Mouse (Mus musculus) kidney, postnatal 36 days (tissue): ENCODE measurements around the gene Pik3ip1.

ENCODE experiments used
- DNase-seq, 2 experiments: peaks; one replicate each; pipeline ENCODE4 v3.0.0; 2021 to 2022; ENCODE audit warnings: mixed read lengths in 2 of 2

The Pik3ip1 gene

DNA sequence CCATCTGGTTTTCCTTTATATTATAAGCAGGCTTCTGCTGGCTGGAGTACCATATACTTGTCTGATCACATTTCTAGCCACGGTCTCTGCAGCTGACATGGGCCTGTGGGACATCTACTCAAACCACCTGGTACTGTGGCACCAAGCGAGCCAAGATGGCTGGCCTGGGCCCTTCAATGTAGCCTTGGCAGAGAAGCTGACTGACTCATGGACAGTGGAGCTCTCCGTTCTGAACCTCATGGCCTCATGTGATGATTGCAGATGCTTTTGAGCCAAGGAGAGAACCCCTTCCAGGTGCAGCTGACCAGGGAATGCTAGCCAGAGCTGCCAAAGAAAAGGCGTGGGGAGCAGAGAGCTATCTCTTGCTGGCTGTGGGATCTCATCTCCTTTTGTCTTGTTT lies 24.4 kb upstream of the Pik3ip1 start:
- no peak for DNase-seq

DNA sequence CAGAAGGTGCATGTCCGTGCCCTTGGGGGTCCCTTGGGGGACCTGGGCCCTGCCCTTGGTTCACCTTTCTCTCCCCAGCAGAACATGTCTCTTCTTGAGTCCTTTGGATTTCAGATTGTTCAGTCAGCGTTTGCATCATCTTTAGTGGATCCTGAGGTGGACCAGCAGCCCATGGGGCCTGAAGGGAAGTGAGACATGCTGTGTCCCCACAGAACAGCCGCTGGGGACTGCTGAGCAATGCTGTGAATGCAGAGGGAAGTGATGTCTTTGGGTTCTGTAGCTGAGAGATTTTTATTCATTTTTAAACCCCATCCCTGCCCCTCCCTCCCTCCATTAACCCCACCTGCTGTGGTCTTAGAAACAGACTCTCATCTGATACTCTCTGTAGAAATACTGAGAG lies 22.3 kb upstream of the Pik3ip1 start:
- DNase-seq, result no peak

DNA sequence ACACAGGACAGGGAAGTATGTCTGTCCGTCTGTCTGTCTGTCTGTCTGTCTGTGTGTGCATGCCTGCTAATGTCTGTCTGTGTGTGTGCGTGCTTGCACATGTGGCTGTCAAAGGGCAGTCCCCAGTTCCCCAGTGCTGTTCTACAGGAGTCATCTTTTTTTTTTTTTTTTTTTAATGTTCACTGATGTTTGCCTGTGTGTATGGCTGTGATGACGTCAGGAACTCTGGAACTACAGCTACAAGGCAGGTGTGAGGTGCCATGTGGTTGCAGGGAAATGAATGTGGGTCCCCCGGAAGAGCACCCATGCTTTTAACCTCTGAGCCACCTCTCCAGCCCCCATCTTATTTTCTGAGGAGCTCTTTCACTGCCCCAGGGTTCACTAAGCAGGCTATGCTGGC lies 20.3 kb upstream of the Pik3ip1 start:
- DNase-seq, result no peak

DNA sequence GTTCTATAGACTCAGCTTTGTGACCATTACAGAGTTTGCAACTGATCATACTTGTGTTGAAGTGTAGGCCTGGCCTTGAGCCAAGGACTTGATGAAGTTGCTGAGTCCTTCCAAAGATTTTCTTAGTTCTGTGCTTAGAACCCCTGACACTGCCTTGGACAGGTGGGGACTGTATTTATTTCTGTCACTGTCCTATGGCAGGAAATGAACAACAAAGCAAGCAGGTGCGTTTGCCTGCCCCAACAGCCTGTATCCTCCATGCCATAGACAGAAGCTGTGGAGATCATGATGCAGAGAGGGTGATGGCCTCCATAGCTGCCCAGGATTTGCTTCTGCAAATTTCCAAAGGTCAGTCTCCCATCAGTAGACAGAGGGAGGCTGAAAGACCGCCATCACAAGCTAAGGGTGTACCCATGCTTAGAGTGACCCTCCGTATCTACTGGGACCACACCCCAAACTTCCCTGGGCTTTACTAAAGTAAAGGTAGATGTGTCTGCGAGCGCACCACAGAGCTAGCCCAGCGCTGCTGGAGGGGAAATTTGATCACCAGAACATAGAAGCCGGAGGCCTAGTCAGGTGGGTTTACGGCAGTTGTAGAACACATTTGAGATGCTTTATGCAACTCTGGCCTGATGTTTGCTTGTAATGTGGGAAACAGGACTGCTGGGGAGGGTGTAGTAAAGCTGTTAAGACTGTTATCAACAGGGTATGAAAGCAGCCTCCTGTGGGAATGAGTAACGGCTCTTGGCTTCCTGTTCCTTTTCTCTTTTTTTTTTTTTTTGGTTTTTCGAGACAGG lies 19.2 kb upstream of the Pik3ip1 start:
- DNase-seq, result no peak

DNA sequence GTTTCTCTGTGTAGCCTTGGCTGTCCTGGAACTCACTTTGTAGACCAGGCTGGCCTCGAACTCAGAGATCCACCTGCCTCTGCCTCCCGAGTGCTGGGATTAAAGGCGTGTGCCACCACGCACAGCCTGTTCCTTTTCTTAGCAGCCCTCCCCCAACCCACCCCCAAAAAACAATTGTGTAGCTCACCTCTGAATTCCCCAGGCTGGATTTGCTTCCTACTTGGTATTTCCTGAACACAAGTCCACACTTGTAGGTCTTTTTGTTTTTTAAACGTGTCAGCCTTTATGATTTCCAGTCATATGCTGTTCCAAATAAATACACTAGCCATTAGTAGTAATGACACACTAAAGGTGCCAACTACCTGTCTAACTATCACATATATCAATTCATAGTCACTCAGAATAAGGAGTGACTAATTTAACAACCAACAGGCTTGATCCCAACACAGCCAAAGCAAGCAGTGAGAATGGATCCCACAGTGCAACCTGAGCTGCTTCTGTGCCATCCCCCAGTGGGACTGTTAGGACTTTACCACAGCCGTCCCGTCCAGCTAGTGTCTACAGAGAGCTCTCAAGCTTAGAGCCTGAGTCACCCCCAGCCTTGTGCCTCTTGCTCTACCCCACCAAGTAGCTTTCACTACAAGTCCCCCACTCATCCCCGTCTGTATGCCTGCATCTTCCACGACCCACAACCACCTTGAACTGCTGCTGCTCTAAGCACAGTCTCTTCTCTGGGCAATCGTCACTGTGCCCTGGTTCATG lies 18.4 kb upstream of the Pik3ip1 start:
- DNase-seq, result no peak

DNA sequence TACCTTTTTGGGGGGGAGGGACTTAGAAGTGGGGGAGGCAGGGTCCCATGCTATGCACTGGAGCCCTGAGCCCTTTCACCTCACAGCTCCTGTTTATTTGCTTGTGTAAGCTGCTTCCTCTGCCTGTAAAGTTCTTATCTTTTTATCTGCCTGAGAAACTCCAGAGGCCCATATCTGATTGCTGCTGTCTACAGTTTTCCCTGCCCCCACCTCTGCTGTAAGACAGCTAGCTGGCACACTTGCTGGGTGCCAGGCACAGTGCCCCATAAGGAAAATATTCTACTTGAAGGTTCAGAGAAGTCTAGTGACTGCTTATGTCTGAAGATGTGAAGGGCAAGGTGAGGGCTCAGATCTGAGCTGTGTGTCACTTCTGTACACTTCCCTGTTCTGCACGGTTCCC lies 16.9 kb upstream of the Pik3ip1 start:
- DNase-seq, result no peak

DNA sequence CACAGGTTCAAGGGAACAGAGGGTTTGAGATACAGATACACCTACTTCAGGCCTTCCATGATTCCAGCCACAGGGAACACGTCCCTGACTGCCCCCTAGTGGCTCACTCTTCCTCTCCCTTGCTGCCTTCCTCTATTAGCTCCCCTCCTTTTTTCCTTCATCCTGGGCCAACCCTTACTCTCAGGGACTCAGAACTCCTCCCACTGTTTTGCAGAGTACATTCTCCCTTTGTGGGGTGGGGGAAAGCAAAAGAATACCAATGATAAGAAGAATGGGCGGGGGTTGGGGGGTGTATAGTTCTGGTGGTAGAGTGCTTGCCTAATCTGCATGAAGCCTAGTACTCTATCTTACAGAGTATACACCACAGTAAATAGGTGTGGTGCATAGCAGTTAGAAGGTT lies 16.1 kb upstream of the Pik3ip1 start:
- DNase-seq, result peak; percentile 69 to 88

DNA sequence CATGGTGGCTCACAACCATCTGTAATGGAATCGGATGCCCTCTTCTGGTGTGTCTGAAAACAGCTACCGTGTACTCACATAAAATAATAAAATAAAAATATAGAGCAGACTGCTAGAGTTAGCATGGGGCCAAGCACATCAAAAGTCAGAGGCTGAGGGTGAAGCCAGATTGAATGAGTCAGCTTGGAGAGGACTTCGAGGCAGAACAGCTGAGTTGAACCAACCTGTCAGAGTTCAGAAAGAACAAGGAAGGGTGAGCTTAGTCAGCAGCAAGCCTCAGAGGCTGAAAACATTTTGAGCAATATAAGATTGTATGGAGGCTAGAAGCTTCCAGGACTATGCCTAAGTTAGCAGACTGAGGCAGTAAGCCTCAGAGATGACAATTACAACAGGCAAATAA lies 11.9 kb upstream of the Pik3ip1 start:
- DNase-seq, result no peak

DNA sequence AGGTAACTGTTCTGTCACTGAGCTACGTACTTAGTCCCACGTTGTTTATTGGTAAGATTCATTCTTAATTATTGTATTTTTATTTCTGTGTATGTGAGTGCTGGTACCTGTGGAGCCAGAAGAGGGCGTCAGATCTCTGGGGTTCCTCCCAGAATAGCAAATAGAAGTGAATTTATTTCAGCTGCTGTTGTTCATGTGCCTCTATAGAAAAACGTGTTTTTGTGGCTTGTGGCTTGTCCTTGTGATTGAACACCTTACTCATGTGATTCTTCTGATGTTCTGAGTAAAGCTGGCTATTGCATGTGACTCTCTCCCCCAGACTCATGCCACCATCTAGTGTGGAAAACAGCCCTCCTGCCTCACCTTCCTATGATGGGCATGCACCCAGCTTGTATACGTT lies 1.9 kb upstream of the Pik3ip1 start:
- no peak for DNase-seq

DNA sequence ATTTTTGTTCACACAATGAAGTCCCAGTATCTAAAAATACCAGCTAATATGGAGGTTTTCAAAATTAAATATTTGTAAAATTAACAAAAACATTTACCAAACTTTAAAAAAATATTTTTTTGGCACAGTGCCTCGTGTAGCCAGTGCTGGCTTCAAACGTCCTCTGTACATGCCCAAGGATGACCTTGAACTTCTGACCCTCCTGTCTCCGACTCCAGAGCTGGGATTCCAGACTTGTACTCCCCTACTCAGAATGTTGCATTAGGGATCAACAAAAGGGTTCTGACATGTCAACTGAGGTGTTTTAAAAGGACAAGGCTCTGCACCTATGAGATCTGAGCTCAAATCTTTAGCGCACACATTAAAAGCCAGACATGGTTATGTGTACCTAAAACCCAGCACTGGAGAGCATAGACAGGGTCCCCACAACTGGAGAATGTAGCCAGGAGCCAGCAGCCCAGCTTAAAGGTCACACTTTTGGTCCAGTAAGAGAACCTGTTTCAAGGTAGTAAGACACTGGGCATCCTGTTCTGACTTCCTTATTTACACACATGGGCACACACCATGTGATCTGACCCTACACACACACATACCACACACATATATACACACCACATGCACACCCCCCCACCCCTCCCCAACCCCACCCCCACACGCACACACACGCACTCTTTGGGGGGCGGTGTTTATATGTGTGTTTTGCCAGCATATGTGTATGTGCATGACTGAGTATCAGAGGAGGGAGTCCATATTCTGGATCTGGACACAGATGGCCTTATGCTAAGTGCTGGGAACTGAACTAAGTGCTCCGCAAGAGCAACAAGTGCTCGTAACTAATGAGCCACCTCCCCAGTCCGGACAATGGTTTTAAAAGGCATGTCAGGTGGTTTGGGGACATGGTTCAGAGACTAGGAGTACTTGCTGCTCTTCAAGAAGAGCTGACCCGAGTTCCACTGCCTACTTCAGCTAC lies 1.1 kb upstream of the Pik3ip1 start:
- DNase-seq, result no peak

DNA sequence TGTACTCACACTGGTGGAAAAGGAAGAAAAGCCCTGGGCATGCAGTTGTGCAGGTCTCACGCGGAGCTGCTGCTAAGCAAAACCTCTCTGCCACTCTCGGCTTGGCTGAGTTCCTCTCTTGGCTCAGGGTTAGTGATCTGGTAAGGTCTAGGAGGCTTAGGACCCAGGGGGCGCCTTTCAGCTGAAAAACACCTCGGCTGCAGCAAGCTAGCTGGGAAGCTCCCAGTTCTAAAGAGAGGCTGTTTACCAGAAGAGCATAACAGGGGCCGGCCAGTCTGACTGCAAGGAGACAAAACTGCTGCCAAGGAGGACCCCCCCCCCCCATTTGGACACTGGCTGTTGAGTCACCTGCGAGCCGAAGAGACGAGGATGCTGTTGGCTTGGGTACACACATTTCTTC lies 365 bp downstream of the Pik3ip1 start:
- peak; percentile 91 for DNase-seq

DNA sequence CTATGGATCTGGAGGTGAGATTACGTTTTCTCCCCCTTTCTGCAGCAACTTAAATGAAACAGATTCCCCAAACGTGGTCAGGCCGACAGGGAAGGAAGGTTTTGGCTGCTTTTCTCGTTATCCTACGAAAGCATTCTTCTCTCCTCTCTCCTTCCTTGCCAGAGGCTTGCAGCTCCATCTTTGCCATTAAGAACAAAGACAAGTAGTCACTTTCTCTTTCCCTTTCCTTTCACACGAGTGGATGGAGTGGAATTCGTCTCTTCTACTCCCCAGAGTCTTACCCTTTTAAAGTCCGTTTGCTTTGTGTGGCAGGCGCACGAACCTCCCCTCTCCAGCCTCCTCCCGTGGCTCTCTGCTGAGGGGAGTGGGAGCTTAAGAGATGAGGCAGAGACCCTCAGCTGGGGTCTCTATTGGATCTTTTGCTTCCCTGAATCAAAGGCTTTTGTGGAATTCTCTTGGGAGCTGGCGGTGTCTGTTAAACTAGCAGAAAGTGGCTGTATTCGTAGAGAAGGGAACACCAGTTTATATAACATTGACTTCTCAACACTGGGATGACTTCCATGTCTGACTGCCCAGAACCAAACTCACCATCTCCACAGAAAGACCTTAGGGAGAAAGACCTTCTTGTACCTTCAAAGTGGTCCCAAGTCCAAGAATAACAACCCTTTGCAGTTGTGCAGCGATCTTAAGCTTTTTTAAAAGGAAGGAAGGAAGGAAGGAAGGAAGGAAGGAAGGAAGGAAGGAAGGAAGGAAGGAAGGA lies 970 bp downstream of the Pik3ip1 start:
- no peak for DNase-seq

DNA sequence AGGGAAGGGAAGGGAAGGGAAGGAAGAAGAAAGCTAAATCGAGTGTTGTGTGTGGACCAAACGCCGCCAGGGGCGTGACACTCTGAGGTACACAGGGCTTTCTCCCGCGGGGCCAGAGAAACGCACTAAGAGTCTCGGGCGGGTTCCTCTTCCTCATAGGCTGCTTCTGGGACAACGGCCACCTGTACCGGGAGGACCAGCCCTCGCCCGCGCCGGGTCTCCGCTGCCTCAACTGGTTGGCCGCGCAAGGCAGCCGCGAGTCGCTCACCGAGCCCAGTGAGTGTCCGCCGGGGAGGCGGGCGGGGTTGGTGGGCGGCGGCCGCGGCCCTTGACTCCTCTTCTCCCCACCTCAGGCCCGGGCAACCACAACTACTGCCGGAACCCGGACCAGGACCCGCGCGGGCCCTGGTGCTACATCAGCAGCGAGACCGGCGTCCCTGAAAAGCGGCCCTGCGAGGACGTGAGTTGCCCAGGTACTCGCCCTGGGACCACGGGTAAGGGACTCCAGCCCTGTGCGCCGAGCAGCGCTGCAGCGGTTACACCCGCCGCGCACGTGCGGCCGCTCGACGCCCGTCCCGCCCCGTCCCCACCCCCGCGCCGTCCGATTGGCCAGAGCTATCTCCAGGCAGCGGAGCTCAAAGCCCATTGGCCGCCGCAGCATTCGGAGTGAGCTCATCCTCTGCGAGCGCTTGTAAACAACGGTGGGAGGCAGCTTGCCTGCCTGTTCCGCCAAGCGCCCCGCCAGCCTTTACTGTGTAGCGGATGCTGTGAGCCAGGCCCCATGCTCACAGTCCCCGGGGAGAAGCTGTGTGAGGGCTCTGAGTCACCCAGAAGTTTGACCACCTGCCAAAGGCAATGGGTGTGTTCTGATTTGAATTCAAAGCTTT lies 1.8 kb downstream of the Pik3ip1 start:
- peak; percentile 91 to 96 for DNase-seq

DNA sequence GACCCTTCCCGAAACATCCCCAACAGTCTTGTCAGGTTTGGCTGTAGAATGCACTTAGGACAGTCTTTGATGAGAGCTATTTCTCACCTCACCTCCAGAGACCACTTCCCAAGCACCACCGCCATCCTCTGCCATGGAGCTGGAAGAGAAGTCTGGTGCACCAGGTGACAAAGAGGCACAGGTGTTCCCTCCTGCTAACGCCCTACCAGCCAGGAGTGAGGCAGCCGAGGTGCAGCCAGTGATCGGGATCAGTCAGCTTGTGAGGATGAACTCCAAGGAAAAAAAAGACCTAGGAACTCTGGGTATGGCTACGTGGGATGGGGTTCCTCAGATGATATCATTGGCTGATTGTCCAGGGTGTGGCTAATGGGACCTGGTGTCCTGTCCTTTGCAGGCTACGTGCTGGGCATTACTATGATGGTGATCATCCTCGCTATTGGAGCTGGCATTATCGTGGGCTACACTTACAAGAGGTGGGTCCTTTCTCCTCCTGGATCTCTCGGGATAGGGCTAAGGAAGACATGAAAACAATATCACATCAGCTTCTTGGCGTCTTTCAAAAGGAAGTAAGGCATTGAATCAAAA lies 3.0 kb downstream of the Pik3ip1 start:
- DNase-seq, result no peak

DNA sequence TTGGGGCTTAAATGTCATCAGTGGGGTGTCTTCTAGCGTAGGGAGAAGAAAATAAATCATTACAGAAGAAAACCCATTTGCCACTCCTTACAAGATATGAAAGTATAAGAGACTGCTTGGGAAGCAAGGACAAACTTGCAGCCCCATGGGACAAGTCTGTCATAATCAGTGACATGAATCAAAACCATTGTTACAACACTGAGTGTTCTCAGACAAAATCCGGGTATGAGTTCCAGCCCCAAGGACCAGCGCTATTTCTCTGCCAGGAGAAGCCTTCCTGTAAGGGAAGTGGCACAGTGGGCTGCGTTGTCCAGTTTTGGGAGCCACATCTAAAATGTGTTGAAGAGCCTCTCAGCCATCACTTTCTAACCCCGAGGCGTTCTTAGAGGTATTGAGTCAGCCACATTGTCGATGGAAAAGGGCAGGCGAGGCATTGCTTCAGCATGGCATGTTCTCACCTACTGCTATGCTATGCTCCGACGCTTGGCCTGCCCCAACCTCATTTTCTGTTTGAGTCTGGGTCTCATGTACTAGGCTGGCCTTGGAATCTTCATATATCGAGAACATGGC lies 4.0 kb downstream of the Pik3ip1 start:
- DNase-seq, result no peak

DNA sequence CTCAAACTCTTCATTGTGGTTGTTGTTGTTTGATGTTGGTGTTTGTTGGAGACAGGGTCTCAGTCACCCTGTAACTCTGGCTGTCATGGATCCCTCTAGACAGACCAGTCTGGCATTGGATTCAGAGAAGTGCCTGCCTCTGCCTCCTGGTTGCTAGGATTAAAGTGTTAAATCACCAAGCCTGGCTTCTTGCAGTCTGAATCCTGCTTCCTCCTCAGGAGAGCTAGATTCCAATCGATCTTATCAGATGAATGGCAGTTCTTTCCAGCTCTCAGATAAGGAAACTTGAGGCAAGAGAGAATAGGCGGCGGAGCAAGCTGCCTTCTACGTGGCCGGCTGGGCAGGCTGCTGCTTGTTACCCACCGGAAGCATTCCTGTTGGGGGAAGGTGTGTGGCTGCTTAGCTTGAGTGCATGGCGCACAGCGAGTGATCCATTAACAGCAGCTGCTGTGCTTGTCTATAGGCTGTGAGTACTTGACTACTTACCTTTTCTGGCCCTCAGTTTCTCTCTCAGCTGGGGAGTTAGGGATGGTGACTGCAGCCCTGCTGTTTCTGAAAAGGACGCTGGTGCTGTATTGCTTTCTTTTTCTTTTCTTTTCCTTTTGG lies 4.6 kb downstream of the Pik3ip1 start:
- no peak for DNase-seq

DNA sequence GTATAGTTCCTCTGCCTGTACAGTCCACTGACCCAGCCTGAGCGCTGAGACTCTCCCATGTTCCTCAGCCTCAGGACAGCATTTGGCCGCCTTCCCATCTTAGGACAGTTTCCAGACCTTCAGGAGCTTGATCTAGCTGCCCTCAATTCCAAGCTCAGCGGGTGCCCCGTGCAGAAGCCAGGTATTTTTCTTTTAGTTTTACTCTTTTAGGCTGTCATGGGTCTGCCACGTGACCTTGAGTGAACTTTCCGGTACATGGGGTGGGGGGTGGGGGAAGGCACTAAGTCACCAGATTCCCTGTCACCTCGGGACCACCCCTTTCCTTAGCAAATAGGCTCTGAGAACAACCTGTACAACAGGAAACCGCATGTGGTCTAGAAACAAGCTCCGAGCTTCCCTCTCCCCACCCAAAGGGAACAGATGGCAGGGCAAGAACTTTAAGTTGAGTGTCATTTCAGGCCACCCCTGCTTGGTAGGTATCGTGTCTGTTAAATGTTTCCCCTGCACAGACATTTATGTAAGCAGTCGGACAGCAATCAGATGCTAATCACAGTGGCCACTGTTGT lies 5.5 kb downstream of the Pik3ip1 start:
- DNase-seq, result peak; percentile 68 to 72

DNA sequence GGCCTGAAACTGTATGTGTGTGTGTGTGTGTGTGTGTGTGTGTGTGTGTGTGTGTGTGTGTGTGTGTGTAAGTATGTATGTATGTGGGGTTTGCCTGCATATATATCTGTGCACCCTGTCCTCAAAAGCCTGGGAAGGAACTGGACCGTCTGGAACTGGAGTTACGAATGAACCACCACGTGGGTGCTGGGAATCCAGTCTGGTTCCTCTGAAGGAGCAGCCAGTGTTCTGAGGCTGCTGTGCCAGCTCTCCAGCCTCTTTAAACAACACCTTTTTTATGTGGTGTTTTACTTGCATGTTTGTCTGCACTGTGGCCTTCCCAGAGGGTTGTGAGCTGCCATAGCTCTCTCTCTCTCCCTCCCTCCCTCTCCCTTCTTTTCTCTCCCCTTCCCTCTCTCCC lies 6.4 kb downstream of the Pik3ip1 start:
- DNase-seq, result no peak

DNA sequence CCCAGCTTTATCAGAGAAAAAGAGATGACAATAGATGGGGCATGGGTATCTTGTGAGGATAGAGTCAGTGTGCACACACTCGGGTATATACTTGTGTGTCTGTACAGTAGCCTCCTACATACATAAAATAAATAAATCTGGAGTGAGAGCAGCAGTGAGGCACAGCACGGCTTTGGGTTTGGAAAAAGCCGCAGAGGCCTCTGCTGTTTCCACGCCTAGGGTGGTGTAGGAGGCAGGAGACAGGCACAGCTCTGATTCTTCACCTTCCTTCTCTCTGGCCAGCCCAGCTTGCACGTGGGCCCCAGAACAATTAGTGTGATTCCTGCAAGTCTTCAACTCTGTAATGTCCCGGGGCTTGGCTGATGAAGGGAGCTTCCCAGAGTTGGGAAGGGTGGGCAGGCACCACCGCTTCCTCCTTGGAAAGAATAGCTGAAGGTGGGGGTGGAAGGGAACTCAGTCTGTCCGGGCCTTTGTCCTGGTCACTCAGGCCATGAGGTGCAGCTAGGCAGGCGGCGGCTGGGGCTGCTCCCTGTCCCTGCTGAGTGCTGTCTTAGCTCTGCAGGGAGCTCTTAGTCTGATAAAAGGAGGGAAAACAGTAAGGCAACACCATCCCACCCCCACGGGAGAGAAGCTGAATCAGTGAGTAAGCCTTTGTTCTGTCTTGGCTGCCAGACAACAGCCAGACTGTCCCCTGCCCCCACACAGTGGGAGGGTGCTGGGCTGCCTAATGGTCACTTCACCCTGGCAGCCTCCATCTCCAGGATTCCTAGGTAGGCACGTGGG lies 7.2 kb downstream of the Pik3ip1 start:
- DNase-seq, result peak; percentile 25 to 28
